Mouse (Mus musculus) liver, adult 2 months (tissue): Measurements from ENCODE around the gene Mobp.

Experiments
- CTCF ChIP-seq: fragments of 200-500 bp; IDR thresholded peaks from 2 replicates; pipeline ENCODE4 v1.5.1; 2011; ENCODE audit warnings: low read depth, low read length, control low read depth
- POLR2A ChIP-seq: fragments of 200-500 bp; IDR thresholded peaks from 2 replicates; pipeline ENCODE4 v1.6.1; 2011; ENCODE audit warnings: low read length, control low read depth; ENCODE audit not compliant: insufficient read depth; ENCODE audit errors: extremely low read depth

DNA sequence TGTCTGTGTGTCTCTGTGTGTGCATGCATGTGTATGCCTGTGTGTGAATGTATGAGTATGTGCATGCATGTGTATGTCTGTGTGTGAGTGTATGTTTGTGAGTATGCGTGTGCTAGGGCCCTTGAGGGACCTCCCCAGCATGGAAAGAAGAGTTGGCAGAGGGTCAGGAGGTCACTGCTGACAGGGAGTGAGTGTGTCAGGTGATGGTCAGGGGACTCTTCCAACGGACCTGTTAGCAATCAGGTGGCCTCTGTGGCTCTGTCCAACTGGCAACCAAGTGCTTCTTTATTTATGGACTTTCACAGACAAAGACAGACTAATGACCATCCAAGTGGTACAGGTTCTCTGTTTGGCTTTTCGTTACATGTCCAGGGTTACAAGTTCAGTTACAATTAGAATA is 69.9 kb downstream of the Mobp start:
- TF ChIP-seq CTCF (no peak), POLR2A (no peak)
